Mouse (Mus musculus): ENCODE data around the gene Smg9. TPM values are rescaled to one million over a fixed set of nuclear protein-coding genes. Genes with fewer than 3 reads are reported as not detected.

The Smg9 gene
- total RNA-seq, 2 experiments from 2014 or later: 42.0 to 43.2 TPM

Other genes with a start within 250 kb of the Smg9 start
- gene Zfp114, start 224.6 kb upstream of the Smg9 start, total RNA-seq (2021): 1 to 10 TPM; 5.2 to 6.2 TPM
- 10 to 100 TPM; 10.1 to 12.0 TPM for gene Zfp111, start 188.2 kb upstream of the Smg9 start, total RNA-seq (2021)
- gene Zfp109, start 162.1 kb upstream of the Smg9 start, total RNA-seq (2021): 1 to 10 TPM; 6.1 to 6.3 TPM
- gene Zfp108, start 144.8 kb upstream of the Smg9 start, total RNA-seq (2021): 1 to 10 TPM; 6.4 to 7.3 TPM
- 1 to 10 TPM; 8.3 TPM for gene Zfp93, start 129.2 kb upstream of the Smg9 start, total RNA-seq (2021)
- gene Zfp61, start 98.4 kb upstream of the Smg9 start, total RNA-seq (2021): 10 to 100 TPM; 26.4 to 28.8 TPM
- gene Zfp94, start 83.0 kb upstream of the Smg9 start, total RNA-seq (2021): 10 to 100 TPM; 12.3 to 13.4 TPM
- under 1 TPM in 1 of 2 experiments, not detected in 1; 0.46 TPM for gene Tescl, start 65.7 kb upstream of the Smg9 start, total RNA-seq (2021)
- not detected for gene Lypd5, start 50.4 kb upstream of the Smg9 start, total RNA-seq (2021)
- under 1 TPM; 0.34 to 0.48 TPM for gene Kcnn4, start 29.4 kb upstream of the Smg9 start, total RNA-seq (2021)
- gene Irgc1, start 52.7 kb downstream of the Smg9 start, total RNA-seq (2021): not detected
- gene Plaur, start 62.9 kb downstream of the Smg9 start, total RNA-seq (2021): 1 to 10 TPM; 1.0 to 1.2 TPM
- gene Cadm4, start 82.4 kb downstream of the Smg9 start, total RNA-seq (2021): 100 to 1,000 TPM; 332 to 353 TPM
- 100 to 1,000 TPM; 105 to 108 TPM for gene Zfp428, start 107.4 kb downstream of the Smg9 start, total RNA-seq (2021)
- not detected for gene AC161166.1, start 112.8 kb downstream of the Smg9 start, total RNA-seq (2021)
- 100 to 1,000 TPM; 118 to 120 TPM for gene Irgq, start 131.1 kb downstream of the Smg9 start, total RNA-seq (2021)
- under 1 TPM in 1 of 2 experiments, not detected in 1; 0.48 TPM for gene Pinlyp, start 146.5 kb downstream of the Smg9 start, total RNA-seq (2021)
- 10 to 100 TPM; 48.8 to 49.3 TPM for gene Xrcc1, start 146.7 kb downstream of the Smg9 start, total RNA-seq (2021)
- 10 to 100 TPM; 16.1 to 17.5 TPM for gene Ethe1, start 187.9 kb downstream of the Smg9 start, total RNA-seq (2021)
- gene Zfp575, start 188.0 kb downstream of the Smg9 start, total RNA-seq (2021): 10 to 100 TPM; 11.7 to 13.0 TPM
- gene Phldb3, start 211.1 kb downstream of the Smg9 start, total RNA-seq (2021): under 1 TPM; 0.48 to 0.72 TPM
- gene Lypd3, start 236.9 kb downstream of the Smg9 start, total RNA-seq (2021): under 1 TPM; 0.68 to 0.77 TPM

Data from left cerebral cortex, postnatal 4 days (tissue).